Mouse (Mus musculus): ENCODE results near the gene Klk14. TPM values are rescaled to one million over a fixed set of nuclear protein-coding genes. Genes with fewer than 3 reads are reported as not detected.
"Not testable (repeated sequence)": the region's sequence is repeated elsewhere in the genome, so short reads cannot be mapped to it uniquely, and the experiment has no call there.

Klk14 gene
- 0.18 TPM in 1 of 2 replicates, not detected in the other for polyA plus RNA-seq (2014; fragmentation: Nextera tagmentation; extraction: Ambion mirVana)

DNA sequence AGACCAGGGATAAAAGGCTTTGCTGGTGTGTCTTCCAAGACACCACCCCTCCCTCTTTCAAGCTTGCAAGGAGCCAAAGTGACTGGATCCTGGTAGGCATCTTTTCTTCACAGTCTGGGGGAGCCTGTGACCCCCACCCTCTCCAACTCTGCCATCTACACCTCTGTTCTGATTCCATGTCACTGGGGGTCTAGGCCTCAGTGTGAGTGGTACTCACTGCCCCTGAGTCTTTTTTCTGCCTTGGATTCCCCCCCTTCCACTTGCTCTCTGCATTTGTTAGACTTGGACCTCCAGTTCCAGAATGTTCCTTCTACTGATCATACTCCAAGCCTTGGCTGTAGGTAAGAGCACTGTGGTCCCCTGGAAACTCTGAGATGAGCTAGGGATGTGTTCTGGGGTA lies at the start of gene Klk14:
Gene Klk14 (plus strand): TSS at position 301 of the 400 bp plus-strand sequence.
- no peaks in the 10 kb centered on the region for H3K27me3 ChIP-seq (replicated peaks; ENCODE audit: control insufficient read depth, insufficient read depth, low read length)
- no peaks in the 10 kb centered on the region for H3K36me3 ChIP-seq (ENCODE audit: control insufficient read depth, insufficient read depth, low read length)
- H3K4me2 ChIP-seq: no peak within 1 kb of the TSS
- no peak within 1 kb of the TSS for H3K4me3 ChIP-seq (ENCODE audit: low read depth, low read length)
- no peak within 1 kb of the TSS for H3K27ac ChIP-seq (ENCODE audit: low read depth, low read length)
- no peaks in the 10 kb centered on the region for H3K9me3 ChIP-seq (ENCODE audit: control insufficient read depth, low read length)
- ATAC-seq (replicated peaks; ENCODE audit: low FRiP score) (no peak), DNase-seq (ENCODE audit: low spot score) (no peak)
- no peak within 1 kb of the TSS for H3K9ac ChIP-seq (ENCODE audit: low read depth, low read length)
- no peaks in the 10 kb centered on the region for H3K4me1 ChIP-seq (replicated peaks; ENCODE audit: control insufficient read depth, insufficient read depth, low read length)

DNA sequence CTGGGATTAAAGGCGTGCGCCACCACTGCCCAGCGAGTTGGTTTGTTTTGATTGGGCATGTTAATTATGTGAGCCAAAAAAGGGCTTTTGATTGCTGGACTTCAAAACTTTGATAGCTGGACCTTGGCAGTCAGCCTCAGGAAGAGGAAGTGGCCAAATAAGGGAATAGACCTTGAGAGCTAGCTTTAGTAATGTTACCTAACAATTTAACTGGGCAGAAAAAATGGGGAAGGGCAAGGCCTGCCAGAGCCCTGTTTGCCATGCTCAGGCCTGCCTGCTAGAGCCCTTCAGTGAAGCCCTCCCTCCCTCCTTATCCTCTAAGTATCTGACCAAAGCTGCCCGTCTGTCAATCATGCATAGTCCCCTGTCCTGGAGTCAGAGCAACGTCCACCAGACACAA lies 47.6 kb upstream of the Klk14 start:
- DNase-seq (ENCODE audit: low spot score): no peak
- no peak overlapping the region for H3K27ac ChIP-seq (ENCODE audit: low read depth, low read length)

DNA sequence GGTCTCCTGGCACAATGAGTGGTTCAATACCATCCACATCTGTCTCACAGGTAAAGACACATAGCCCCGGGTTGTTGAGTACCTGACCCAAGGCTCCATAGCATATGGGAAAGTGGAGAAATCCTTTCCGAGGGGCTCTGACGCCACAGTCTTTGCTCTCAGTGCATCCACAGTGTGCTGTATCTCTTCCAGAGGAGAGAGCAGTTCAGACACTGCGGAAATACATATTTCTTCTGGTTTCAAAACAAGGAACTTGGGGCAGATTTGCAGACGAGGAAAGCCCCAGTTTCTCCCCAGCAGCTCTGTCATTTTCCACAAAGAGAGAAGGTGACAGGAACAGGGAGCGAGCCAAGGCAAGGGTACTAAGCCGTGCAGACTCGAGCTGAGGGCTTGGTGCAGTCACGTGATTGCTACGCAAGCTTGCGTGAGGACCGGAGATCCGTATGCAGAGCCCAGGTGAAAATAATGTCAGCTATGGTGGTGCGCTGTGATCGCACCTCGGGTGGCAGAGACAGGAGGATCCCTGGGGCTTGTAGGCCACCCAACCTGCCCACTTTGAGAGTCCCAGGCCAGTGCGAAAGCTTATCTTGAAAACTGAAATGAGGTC lies 47.1 kb upstream of the Klk14 start:
- no peaks in the 10 kb centered on the region for H3K27me3 ChIP-seq (replicated peaks; ENCODE audit: control insufficient read depth, insufficient read depth, low read length)
- H3K36me3 ChIP-seq (ENCODE audit: control insufficient read depth, insufficient read depth, low read length): no peaks in the 10 kb centered on the region
- H3K4me1 ChIP-seq (replicated peaks; ENCODE audit: control insufficient read depth, insufficient read depth, low read length): no peaks in the 10 kb centered on the region
- no peak overlapping the region for H3K4me2 ChIP-seq
- no peaks in the 10 kb centered on the region for H3K9me3 ChIP-seq (ENCODE audit: control insufficient read depth, low read length)
- ATAC-seq (replicated peaks; ENCODE audit: low FRiP score) (no peak), DNase-seq (ENCODE audit: low spot score) (no peak)
- no peak overlapping the region for H3K27ac ChIP-seq (ENCODE audit: low read depth, low read length)
- 60% methylated on average over 17 of the region's 17 CpGs for WGBS
- no peak overlapping the region for H3K4me3 ChIP-seq (ENCODE audit: low read depth, low read length)
- H3K9ac ChIP-seq (ENCODE audit: low read depth, low read length): no peak overlapping the region

More for the DNA sequence above, 47.6 kb upstream of the Klk14 start:
- no peaks in the 10 kb centered on the region for H3K27me3 ChIP-seq (replicated peaks; ENCODE audit: control insufficient read depth, insufficient read depth, low read length)
- no peaks in the 10 kb centered on the region for H3K36me3 ChIP-seq (ENCODE audit: control insufficient read depth, insufficient read depth, low read length)
- 65% methylated on average over 5 of the region's 5 CpGs for WGBS
- no peak overlapping the region for H3K9ac ChIP-seq (ENCODE audit: low read depth, low read length)
- H3K4me3 ChIP-seq (ENCODE audit: low read depth, low read length): no peak overlapping the region
- no peak overlapping the region for H3K4me2 ChIP-seq
- H3K4me1 ChIP-seq (replicated peaks; ENCODE audit: control insufficient read depth, insufficient read depth, low read length): no peaks in the 10 kb centered on the region
- ATAC-seq (replicated peaks; ENCODE audit: low FRiP score): no peak
- H3K9me3 ChIP-seq (ENCODE audit: control insufficient read depth, low read length): no peaks in the 10 kb centered on the region

DNA sequence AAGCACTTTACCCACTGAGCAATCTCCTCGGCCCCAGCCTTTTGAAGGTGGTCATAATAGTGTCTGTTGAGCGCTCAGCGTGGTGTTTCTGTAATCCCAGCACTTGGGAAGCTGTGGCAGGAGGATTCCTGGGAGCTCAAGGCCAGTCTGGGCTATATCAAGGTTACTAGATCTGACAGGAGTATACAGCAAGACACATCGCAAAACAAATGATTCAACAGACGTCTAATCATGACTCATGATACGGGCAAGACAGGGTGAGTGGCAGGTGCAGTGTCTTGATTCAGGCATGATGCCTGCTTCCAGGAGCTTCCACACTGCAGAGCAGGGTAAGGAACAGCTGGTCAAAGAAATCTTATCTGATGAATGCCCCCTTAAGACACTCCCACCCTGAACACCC lies 37.5 kb upstream of the Klk14 start:
- no peak overlapping the region for H3K27ac ChIP-seq (ENCODE audit: low read depth, low read length)
- H3K4me1 ChIP-seq (replicated peaks; ENCODE audit: control insufficient read depth, insufficient read depth, low read length): no peaks in the 10 kb centered on the region
- WGBS: 84% methylated on average over 6 of the region's 6 CpGs
- no peaks in the 10 kb centered on the region for H3K9me3 ChIP-seq (ENCODE audit: control insufficient read depth, low read length)
- H3K4me3 ChIP-seq (ENCODE audit: low read depth, low read length): no peak overlapping the region
- H3K9ac ChIP-seq (ENCODE audit: low read depth, low read length): no peak overlapping the region
- H3K36me3 ChIP-seq (ENCODE audit: control insufficient read depth, insufficient read depth, low read length): no peaks in the 10 kb centered on the region
- ATAC-seq (replicated peaks; ENCODE audit: low FRiP score) (no peak), DNase-seq (ENCODE audit: low spot score) (no peak)
- H3K27me3 ChIP-seq (replicated peaks; ENCODE audit: control insufficient read depth, insufficient read depth, low read length): no peaks in the 10 kb centered on the region
- H3K4me2 ChIP-seq: no peak overlapping the region

DNA sequence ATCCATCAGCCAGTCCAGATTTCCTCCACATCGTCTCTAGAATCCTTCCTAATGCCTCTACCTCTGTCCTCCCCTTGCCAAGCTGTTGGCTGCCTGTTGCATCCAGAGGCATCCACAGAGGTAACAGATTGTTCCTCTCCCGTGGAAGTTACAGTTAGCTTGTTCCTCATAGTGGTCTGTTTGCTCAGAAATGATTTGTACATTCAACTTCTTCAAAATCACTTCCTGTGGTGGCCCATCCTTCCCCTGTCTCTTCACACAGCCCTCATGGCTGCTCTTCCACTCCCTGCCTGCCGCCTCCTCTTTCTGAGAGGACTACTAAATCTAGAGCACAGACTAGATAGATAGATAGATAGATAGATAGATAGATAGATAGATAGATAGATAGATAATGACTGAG lies 35.7 kb upstream of the Klk14 start:
- Histone ChIP-seq H3K4me1 (replicated peaks; ENCODE audit: control insufficient read depth, insufficient read depth, low read length) (no peaks in the 10 kb centered on the region), H3K4me3 (ENCODE audit: low read depth, low read length) (no peak overlapping the region), H3K9ac (ENCODE audit: low read depth, low read length) (no peak overlapping the region), H3K27ac (ENCODE audit: low read depth, low read length) (no peak overlapping the region), H3K27me3 (replicated peaks; ENCODE audit: control insufficient read depth, insufficient read depth, low read length) (no peaks in the 10 kb centered on the region), H3K36me3 (ENCODE audit: control insufficient read depth, insufficient read depth, low read length) (no peaks in the 10 kb centered on the region), H3K4me2 (no peak overlapping the region), H3K9me3 (ENCODE audit: control insufficient read depth, low read length) (no peaks in the 10 kb centered on the region)
- WGBS: 58% methylated on average over 3 of the region's 3 CpGs
- no peak for DNase-seq (ENCODE audit: low spot score)
- ATAC-seq (replicated peaks; ENCODE audit: low FRiP score): no peak

DNA sequence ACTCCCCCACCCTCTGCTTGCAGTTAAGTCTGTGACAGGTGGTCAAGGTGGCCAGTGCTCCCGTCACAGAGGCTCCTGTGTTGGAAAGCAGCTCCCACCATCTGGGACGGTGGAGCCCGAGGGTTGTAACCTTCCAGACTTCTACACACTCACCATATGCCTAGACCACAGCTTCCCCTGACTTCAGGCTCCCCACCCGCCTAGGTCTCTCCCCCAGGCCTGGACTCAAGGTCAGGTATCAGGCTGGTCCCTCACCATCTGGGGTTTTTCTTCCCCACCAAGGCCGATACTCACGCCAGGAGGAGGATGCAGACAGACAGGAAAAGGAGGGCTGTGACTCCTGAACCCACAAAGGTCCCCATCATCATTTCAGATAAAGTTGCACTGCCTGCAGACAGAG lies 34.0 kb upstream of the Klk14 start:
- WGBS: 56% methylated on average over 6 of the region's 6 CpGs
- Histone ChIP-seq H3K36me3 (ENCODE audit: control insufficient read depth, insufficient read depth, low read length) (no peaks in the 10 kb centered on the region), H3K9me3 (ENCODE audit: control insufficient read depth, low read length) (no peaks in the 10 kb centered on the region), H3K9ac (ENCODE audit: low read depth, low read length) (no peak overlapping the region), H3K27ac (ENCODE audit: low read depth, low read length) (no peak overlapping the region), H3K27me3 (replicated peaks; ENCODE audit: control insufficient read depth, insufficient read depth, low read length) (no peaks in the 10 kb centered on the region), H3K4me3 (ENCODE audit: low read depth, low read length) (no peak overlapping the region), H3K4me1 (replicated peaks; ENCODE audit: control insufficient read depth, insufficient read depth, low read length) (no peaks in the 10 kb centered on the region), H3K4me2 (no peak overlapping the region)
- DNase-seq (ENCODE audit: low spot score) (no peak), ATAC-seq (replicated peaks; ENCODE audit: low FRiP score) (no peak)

DNA sequence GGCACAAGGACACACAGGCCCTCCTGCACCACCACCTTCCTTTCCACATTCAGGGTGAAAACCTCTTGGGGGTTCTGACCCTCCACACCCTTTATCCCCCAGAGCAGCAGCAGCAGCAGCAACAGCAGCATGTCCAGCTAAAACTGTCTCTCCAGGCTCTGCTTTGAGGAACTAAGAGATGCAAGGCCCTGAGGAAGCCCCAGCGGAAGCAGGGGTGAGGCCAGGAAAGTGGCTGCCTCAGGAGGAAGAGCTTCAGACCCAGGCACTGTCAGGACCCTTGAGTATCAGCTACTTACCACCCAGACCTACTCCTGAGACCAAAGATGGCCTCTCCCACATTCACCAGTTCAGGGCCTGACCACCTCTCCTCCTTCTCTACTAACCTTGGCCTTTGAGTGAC lies 30.2 kb upstream of the Klk14 start, which contains the start of gene Siglece:
Gene Siglece (minus strand): TSS at position 160 of the 400 bp plus-strand sequence.
- Histone ChIP-seq H3K27ac (ENCODE audit: low read depth, low read length) (no peak within 1 kb of the TSS), H3K27me3 (replicated peaks; ENCODE audit: control insufficient read depth, insufficient read depth, low read length) (no peaks in the 10 kb centered on the region), H3K4me2 (no peak within 1 kb of the TSS), H3K4me3 (ENCODE audit: low read depth, low read length) (no peak within 1 kb of the TSS), H3K36me3 (ENCODE audit: control insufficient read depth, insufficient read depth, low read length) (no peaks in the 10 kb centered on the region), H3K9ac (ENCODE audit: low read depth, low read length) (no peak within 1 kb of the TSS), H3K4me1 (replicated peaks; ENCODE audit: control insufficient read depth, insufficient read depth, low read length) (no peaks in the 10 kb centered on the region), H3K9me3 (ENCODE audit: control insufficient read depth, low read length) (no peaks in the 10 kb centered on the region)
- WGBS: 36% methylated on average over 1 of the region's 1 CpGs
- DNase-seq (ENCODE audit: low spot score) (no peak), ATAC-seq (replicated peaks; ENCODE audit: low FRiP score) (no peak)

DNA sequence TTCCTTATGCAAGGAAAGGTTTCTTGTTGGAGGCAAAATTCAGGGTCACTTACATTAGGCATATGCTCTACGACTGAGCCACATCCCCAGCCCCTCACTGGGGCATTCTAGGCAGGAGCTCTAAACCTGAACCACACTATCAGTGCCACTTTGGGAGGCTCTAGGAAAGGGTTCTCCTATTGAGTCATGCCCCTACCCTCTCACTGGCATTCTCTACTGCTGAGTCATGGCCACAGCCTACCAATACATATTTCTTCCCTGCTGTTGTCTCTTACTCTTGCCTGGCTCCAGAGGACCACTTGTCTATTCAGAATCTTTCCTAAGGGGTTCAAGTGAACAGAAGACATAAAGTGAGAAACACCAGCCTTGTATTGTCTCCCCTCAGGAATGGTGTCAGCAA lies 27.4 kb upstream of the Klk14 start:
- DNase-seq (ENCODE audit: low spot score): no peak
- H3K27me3 ChIP-seq (replicated peaks; ENCODE audit: control insufficient read depth, insufficient read depth, low read length): no peaks in the 10 kb centered on the region
- no peak overlapping the region for H3K9ac ChIP-seq (ENCODE audit: low read depth, low read length)
- no peak overlapping the region for H3K27ac ChIP-seq (ENCODE audit: low read depth, low read length)
- H3K4me2 ChIP-seq: no peak overlapping the region
- H3K36me3 ChIP-seq (ENCODE audit: control insufficient read depth, insufficient read depth, low read length): no peaks in the 10 kb centered on the region
- no peak overlapping the region for H3K4me3 ChIP-seq (ENCODE audit: low read depth, low read length)
- no peak for ATAC-seq (replicated peaks; ENCODE audit: low FRiP score)
- 81% methylated on average over 1 of the region's 1 CpGs for WGBS
- no peaks in the 10 kb centered on the region for H3K9me3 ChIP-seq (ENCODE audit: control insufficient read depth, low read length)
- no peaks in the 10 kb centered on the region for H3K4me1 ChIP-seq (replicated peaks; ENCODE audit: control insufficient read depth, insufficient read depth, low read length)

DNA sequence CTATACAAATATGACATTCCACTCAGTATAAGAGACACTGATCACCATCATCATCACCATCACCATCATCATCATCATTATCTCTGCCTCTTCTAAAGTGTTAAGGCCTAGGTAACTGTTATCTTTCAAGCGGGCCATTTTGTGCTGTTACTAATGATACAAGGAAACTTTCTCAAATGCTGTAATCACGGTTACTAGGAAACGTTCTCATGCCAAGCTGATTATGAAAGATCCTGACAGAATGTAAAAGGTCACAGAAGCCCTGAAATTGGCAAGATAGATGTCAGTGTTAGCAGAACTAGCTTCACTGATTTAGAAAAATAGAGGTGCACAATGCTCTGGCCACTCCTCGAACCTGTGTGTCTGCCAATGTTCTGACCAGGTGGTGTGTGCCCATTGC lies 23.0 kb upstream of the Klk14 start:
- H3K9ac ChIP-seq (ENCODE audit: low read depth, low read length): not testable (repeated sequence)

More for the DNA sequence above, 23.0 kb upstream of the Klk14 start:
- H3K27ac ChIP-seq (ENCODE audit: low read depth, low read length); H3K4me3 ChIP-seq (ENCODE audit: low read depth, low read length); H3K4me2 ChIP-seq; DNase-seq (ENCODE audit: low spot score); ATAC-seq (replicated peaks; ENCODE audit: low FRiP score); H3K4me1 ChIP-seq (replicated peaks; ENCODE audit: control insufficient read depth, insufficient read depth, low read length); H3K36me3 ChIP-seq (ENCODE audit: control insufficient read depth, insufficient read depth, low read length); H3K27me3 ChIP-seq (replicated peaks; ENCODE audit: control insufficient read depth, insufficient read depth, low read length); H3K9me3 ChIP-seq (ENCODE audit: control insufficient read depth, low read length): not testable (repeated sequence)
- 88% methylated on average over 4 of the region's 4 CpGs for WGBS
